Mouse (Mus musculus) midbrain, embryonic 12.5 days (tissue): Measurements from ENCODE around the gene Rexo1. TPM values are rescaled to one million over a fixed set of nuclear protein-coding genes. Genes with fewer than 3 reads are reported as not detected.

Experiments
- ATAC-seq: fragments of 200-750 bp; cut with Nextera tagmentation; 2 replicates; pipeline ENCODE4 v1.8.0; 2017; ENCODE audit warnings: low read depth, moderate TSS enrichment, moderate library complexity; ENCODE audit not compliant: low FRiP score
- H3K27ac ChIP-seq: fragments of 300-500 bp; sonication (generic); replicated peaks from 2 replicates; pipeline ENCODE4 v1.5.1; 2016; ENCODE audit warnings: mild to moderate bottlenecking
- H3K27me3 ChIP-seq: fragments of 300-500 bp; sonication (generic); 2 replicates; pipeline ENCODE4 v1.6.1; 2016; ENCODE audit warnings: mild to moderate bottlenecking
- H3K36me3 ChIP-seq: fragments of 300-500 bp; sonication (generic); 2 replicates; pipeline ENCODE4 v1.6.1; 2016
- H3K4me1 ChIP-seq: fragments of 300-500 bp; sonication (generic); 2 replicates; pipeline ENCODE4 v1.6.1; 2016
- H3K4me2 ChIP-seq: fragments of 300-500 bp; sonication (generic); replicated peaks from 2 replicates; pipeline ENCODE4 v1.6.1; 2016; ENCODE audit warnings: mild to moderate bottlenecking, moderate library complexity
- H3K4me3 ChIP-seq: fragments of 300-500 bp; sonication (generic); 2 replicates; pipeline ENCODE4 v1.5.1; 2016; ENCODE audit warnings: mild to moderate bottlenecking
- H3K9ac ChIP-seq: fragments of 300-500 bp; sonication (generic); replicated peaks from 2 replicates; pipeline ENCODE4 v1.6.1; 2016; ENCODE audit warnings: mild to moderate bottlenecking, moderate library complexity
- H3K9me3 ChIP-seq: fragments of 300-500 bp; sonication (generic); 2 replicates; pipeline ENCODE4 v1.6.1; 2016; ENCODE audit warnings: mild to moderate bottlenecking
- WGBS: fragments of 180-500 bp; shearing (Covaris S2); methylation state at CpG from one replicate; pipeline ENCODE4 v1.1.7; 2016; 5-methylcytosine and 5-hydroxymethylcytosine counted together
- polyA plus RNA-seq: library from polyadenylated mRNA; unstranded; fragments of >200 nt; fragmentation: Nextera tagmentation; extraction: Ambion mirVana; gene quantifications from 2 replicates; pipeline ENCODE4 v1.2.1, GENCODE M21; 2016

Rexo1 gene
- polyA plus RNA-seq, 1 experiment from 2014 or later: 37.3 TPM

GRCm38 (mm10) chr10:80602698-80603325 is 41.5 kb upstream of the Rexo1 start, which contains the start of the genes Scamp4 and Adat3:
Gene Scamp4 (plus strand): TSS chr10:80602872.
Gene Adat3 (plus strand): TSS chr10:80602880.
- H3K4me2 ChIP-seq: peak within 1 kb of the TSS; percentile 88
- no peaks in the 10 kb centered on the region for H3K27me3 ChIP-seq
- no peaks in the 10 kb centered on the region for H3K9me3 ChIP-seq
- peak within 1 kb of the TSS; percentile 67 for H3K9ac ChIP-seq
- WGBS: 0% methylated on average over 54 of the region's 54 CpGs
- H3K4me1 ChIP-seq: peaks cover 21% of the 10 kb centered on the region
- H3K36me3 ChIP-seq: peaks cover 18% of the 10 kb centered on the region
- H3K4me3 ChIP-seq: peak within 1 kb of the TSS; percentile 76
- peak within 1 kb of the TSS; percentile 82 for H3K27ac ChIP-seq
- ATAC-seq: peak; percentile 95

- no peak for ATAC-seq
- H3K9ac ChIP-seq: no peak overlapping the region
- H3K27me3 ChIP-seq: no peaks in the 10 kb centered on the region; the same call in 1 of the 2 replicates
- no peaks in the 10 kb centered on the region for H3K4me1 ChIP-seq
- H3K4me3 ChIP-seq: no peak overlapping the region
- WGBS: 35% methylated on average over 4 of the region's 4 CpGs
- H3K36me3 ChIP-seq: no peaks in the 10 kb centered on the region
- no peaks in the 10 kb centered on the region for H3K9me3 ChIP-seq
- H3K27ac ChIP-seq: no peak overlapping the region
- H3K4me2 ChIP-seq: no peak overlapping the region
Observed at GRCm38 (mm10) chr10:80596318-80596717, 35.0 kb upstream of the Rexo1 start.

GRCm38 (mm10) chr10:80589879-80590854 is 28.8 kb upstream of the Rexo1 start, which contains the start of gene Abhd17a:
Gene Abhd17a (minus strand): TSS chr10:80590341.
- Histone ChIP-seq H3K4me2 (peak within 1 kb of the TSS; percentile 87), H3K4me3 (peak within 1 kb of the TSS; percentile 94), H3K36me3 (peaks cover 16% of the 10 kb centered on the region), H3K9me3 (no peaks in the 10 kb centered on the region), H3K27me3 (no peaks in the 10 kb centered on the region; the same call in 1 of the 2 replicates), H3K27ac (peak within 1 kb of the TSS; percentile 61), H3K9ac (peak within 1 kb of the TSS; percentile 78), H3K4me1 (peaks cover 32% of the 10 kb centered on the region)
- under 1% methylated on average over 63 of the region's 73 CpGs for WGBS
- peak; percentile 98 for ATAC-seq

- peak overlapping the region; percentile 94 for H3K4me3 ChIP-seq
- 16% methylated on average over 12 of the region's 12 CpGs for WGBS
- H3K4me1 ChIP-seq: peaks cover 32% of the 10 kb centered on the region
- H3K36me3 ChIP-seq: peaks cover 17% of the 10 kb centered on the region
- no peak overlapping the region for H3K27ac ChIP-seq
- H3K4me2 ChIP-seq: peak overlapping the region; percentile 87
- no peaks in the 10 kb centered on the region for H3K9me3 ChIP-seq
- ATAC-seq: no peak
- peak overlapping the region; percentile 78 for H3K9ac ChIP-seq
- H3K27me3 ChIP-seq: no peaks in the 10 kb centered on the region; the same call in 1 of the 2 replicates
Observed at GRCm38 (mm10) chr10:80589127-80589878, 27.9 kb upstream of the Rexo1 start.

GRCm38 (mm10) chr10:80587305-80587657 is 25.9 kb upstream of the Rexo1 start:
- H3K9ac ChIP-seq: no peak overlapping the region
- no peaks in the 10 kb centered on the region for H3K9me3 ChIP-seq
- no peak overlapping the region for H3K4me3 ChIP-seq
- peaks cover 28% of the 10 kb centered on the region for H3K36me3 ChIP-seq
- WGBS: 40% methylated on average over 4 of the region's 4 CpGs
- no peaks in the 10 kb centered on the region; the same call in 1 of the 2 replicates for H3K27me3 ChIP-seq
- H3K4me2 ChIP-seq: no peak overlapping the region
- H3K27ac ChIP-seq: peak overlapping the region; percentile 52; the same call in 1 of the 2 replicates
- no peak for ATAC-seq
- H3K4me1 ChIP-seq: peaks cover 32% of the 10 kb centered on the region

GRCm38 (mm10) chr10:80586407-80587304 is 25.3 kb upstream of the Rexo1 start:
- Histone ChIP-seq H3K4me1 (peaks cover 32% of the 10 kb centered on the region), H3K27me3 (no peaks in the 10 kb centered on the region; the same call in 1 of the 2 replicates), H3K9me3 (no peaks in the 10 kb centered on the region), H3K36me3 (peaks cover 28% of the 10 kb centered on the region), H3K4me2 (no peak overlapping the region), H3K4me3 (no peak overlapping the region), H3K27ac (peak overlapping the region; percentile 52; the same call in 1 of the 2 replicates), H3K9ac (no peak overlapping the region)
- 94% methylated on average over 43 of the region's 51 CpGs for WGBS
- ATAC-seq: no peak

- Histone ChIP-seq H3K4me1 (peaks cover 30% of the 10 kb centered on the region), H3K9ac (no peak overlapping the region)
Observed at GRCm38 (mm10) chr10:80585581-80585980, 24.2 kb upstream of the Rexo1 start.

GRCm38 (mm10) chr10:80584642-80585552 is 23.5 kb upstream of the Rexo1 start:
- Histone ChIP-seq H3K9ac (peak overlapping the region; percentile 3; the same call in 1 of the 2 replicates), H3K36me3 (peaks cover 28% of the 10 kb centered on the region), H3K4me3 (no peak overlapping the region), H3K9me3 (no peaks in the 10 kb centered on the region), H3K27me3 (no peaks in the 10 kb centered on the region), H3K4me2 (no peak overlapping the region), H3K4me1 (peaks cover 28% of the 10 kb centered on the region), H3K27ac (no peak overlapping the region)
- no peak for ATAC-seq
- WGBS: 76% methylated on average over 12 of the region's 12 CpGs

More at GRCm38 (mm10) chr10:80585581-80585980, 24.2 kb upstream of the Rexo1 start:
- Histone ChIP-seq H3K27ac (no peak overlapping the region), H3K4me3 (no peak overlapping the region), H3K27me3 (no peaks in the 10 kb centered on the region), H3K36me3 (peaks cover 28% of the 10 kb centered on the region), H3K9me3 (no peaks in the 10 kb centered on the region), H3K4me2 (no peak overlapping the region)
- ATAC-seq: no peak
- 94% methylated on average over 8 of the region's 8 CpGs for WGBS

- Histone ChIP-seq H3K9ac (no peak overlapping the region), H3K27ac (no peak overlapping the region), H3K4me2 (no peak overlapping the region), H3K27me3 (no peaks in the 10 kb centered on the region), H3K4me1 (peaks cover 21% of the 10 kb centered on the region), H3K4me3 (no peak overlapping the region), H3K36me3 (peaks cover 28% of the 10 kb centered on the region), H3K9me3 (no peaks in the 10 kb centered on the region)
- 69% methylated on average over 12 of the region's 12 CpGs for WGBS
- ATAC-seq: no peak
Observed at GRCm38 (mm10) chr10:80584045-80584488, 22.7 kb upstream of the Rexo1 start.

- no peak for ATAC-seq
- peaks cover 28% of the 10 kb centered on the region for H3K36me3 ChIP-seq
- no peak overlapping the region for H3K4me3 ChIP-seq
- H3K27me3 ChIP-seq: no peaks in the 10 kb centered on the region
- H3K9ac ChIP-seq: no peak overlapping the region
- WGBS: 85% methylated on average over 5 of the region's 5 CpGs
- H3K4me1 ChIP-seq: peaks cover 21% of the 10 kb centered on the region
- H3K27ac ChIP-seq: no peak overlapping the region
- H3K4me2 ChIP-seq: no peak overlapping the region
- no peaks in the 10 kb centered on the region for H3K9me3 ChIP-seq
Observed at GRCm38 (mm10) chr10:80583047-80583446, 21.7 kb upstream of the Rexo1 start.
